Mouse (Mus musculus) embryonic facial prominence, embryonic 12.5 days (tissue): ENCODE data around the gene Dennd2d. TPM values are rescaled to one million over a fixed set of nuclear protein-coding genes. Genes with fewer than 3 reads are reported as not detected.

Experiments used
- ATAC-seq: fragments of 200-750 bp; cut with Nextera tagmentation; 2 replicates; pipeline ENCODE4 v1.8.0; 2017; ENCODE audit not compliant: insufficient number of reproducible peaks, insufficient read depth, low FRiP score, low TSS enrichment
- H3K27ac ChIP-seq: fragments of 300-500 bp; sonication (generic); 2 replicates; pipeline ENCODE4 v1.5.1; 2016; ENCODE audit warnings: mild to moderate bottlenecking
- H3K27me3 ChIP-seq: fragments of 300-500 bp; sonication (generic); 2 replicates; pipeline ENCODE4 v1.6.1; 2016; ENCODE audit warnings: mild to moderate bottlenecking, moderate library complexity
- H3K36me3 ChIP-seq: fragments of 300-500 bp; sonication (generic); 2 replicates; pipeline ENCODE4 v1.6.1; 2016; ENCODE audit warnings: mild to moderate bottlenecking
- H3K4me1 ChIP-seq: fragments of 300-500 bp; sonication (generic); 2 replicates; pipeline ENCODE4 v1.6.1; 2016
- H3K4me2 ChIP-seq: fragments of 300-500 bp; sonication (generic); replicated peaks from 2 replicates; pipeline ENCODE4 v1.6.1; 2016; ENCODE audit warnings: mild to moderate bottlenecking, moderate library complexity
- H3K4me3 ChIP-seq: fragments of 300-500 bp; sonication (generic); 2 replicates; pipeline ENCODE4 v1.5.1; 2016; ENCODE audit warnings: mild to moderate bottlenecking
- H3K9ac ChIP-seq: fragments of 300-500 bp; sonication (generic); 2 replicates; pipeline ENCODE4 v1.6.1; 2016; ENCODE audit warnings: mild to moderate bottlenecking, moderate library complexity
- H3K9me3 ChIP-seq: fragments of 300-500 bp; sonication (generic); 2 replicates; pipeline ENCODE4 v1.6.1; 2016; ENCODE audit warnings: mild to moderate bottlenecking, moderate library complexity
- WGBS: fragments of 180-500 bp; shearing (Covaris S2); methylation state at CpG from one replicate; pipeline ENCODE4 v1.1.7; 2016; 5-methylcytosine and 5-hydroxymethylcytosine counted together
- polyA plus RNA-seq: library from polyadenylated mRNA; unstranded; fragments of >200 nt; fragmentation: Nextera tagmentation; extraction: Ambion mirVana; gene quantifications from 2 replicates; pipeline ENCODE4 v1.2.1, GENCODE M21; 2016

Gene Dennd2d
- polyA plus RNA-seq: 1.3 and 1.7 TPM in 2 replicates

DNA sequence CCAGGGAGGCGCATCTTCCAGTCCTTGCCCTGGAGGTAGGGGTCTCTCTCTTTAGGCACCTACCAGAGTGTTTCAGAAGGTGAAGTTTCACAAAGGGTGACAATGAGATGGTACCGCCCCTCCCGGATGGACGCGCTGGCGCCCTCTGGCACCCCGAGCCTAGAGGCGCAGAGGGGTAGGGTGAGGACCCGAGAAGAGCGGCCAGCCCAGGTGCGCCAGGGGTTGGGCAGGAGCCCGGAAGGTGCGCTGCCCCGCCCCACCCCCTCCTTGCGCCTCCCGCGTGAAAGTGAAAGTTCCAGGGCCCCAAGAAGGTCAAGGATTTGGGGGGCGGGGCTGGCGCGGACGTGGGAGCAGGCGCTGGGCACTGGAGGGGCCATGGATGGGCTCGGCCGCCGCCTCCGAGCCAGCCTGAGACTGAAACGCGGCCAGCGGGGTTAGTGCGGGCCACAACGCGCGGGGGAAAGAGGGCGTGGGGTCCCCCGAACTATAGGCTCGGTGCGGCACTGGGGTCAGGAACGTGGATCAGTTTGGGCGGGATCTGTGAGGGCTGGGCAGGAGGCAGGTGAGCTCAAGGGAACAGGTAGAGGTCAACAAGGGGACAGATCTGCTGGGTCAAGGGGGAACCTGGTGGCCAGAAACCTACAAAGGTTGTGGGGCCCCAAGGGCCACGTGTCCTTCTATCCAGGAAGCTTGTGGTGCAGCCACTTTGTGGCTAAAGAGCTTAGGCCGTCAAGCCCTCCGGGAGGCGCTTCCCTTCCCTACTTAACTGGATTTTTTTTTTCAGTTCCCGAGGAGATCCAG, at the start of gene Dennd2d:
Gene Dennd2d (plus strand): TSS at position 125 of the 801 bp plus-strand sequence.
- Histone ChIP-seq H3K4me2 (peak within 1 kb of the TSS; percentile 95), H3K4me3 (peak within 1 kb of the TSS; percentile 61), H3K36me3 (no peaks in the 10 kb centered on the region), H3K9me3 (no peaks in the 10 kb centered on the region), H3K4me1 (peaks cover 5% of the 10 kb centered on the region; the same call in 1 of the 2 replicates), H3K27me3 (peaks cover 14% of the 10 kb centered on the region), H3K27ac (no peak within 1 kb of the TSS), H3K9ac (peak within 1 kb of the TSS; percentile 62)
- ATAC-seq: peak; percentile 77
- 2% methylated on average over 44 of the region's 44 CpGs for WGBS

DNA sequence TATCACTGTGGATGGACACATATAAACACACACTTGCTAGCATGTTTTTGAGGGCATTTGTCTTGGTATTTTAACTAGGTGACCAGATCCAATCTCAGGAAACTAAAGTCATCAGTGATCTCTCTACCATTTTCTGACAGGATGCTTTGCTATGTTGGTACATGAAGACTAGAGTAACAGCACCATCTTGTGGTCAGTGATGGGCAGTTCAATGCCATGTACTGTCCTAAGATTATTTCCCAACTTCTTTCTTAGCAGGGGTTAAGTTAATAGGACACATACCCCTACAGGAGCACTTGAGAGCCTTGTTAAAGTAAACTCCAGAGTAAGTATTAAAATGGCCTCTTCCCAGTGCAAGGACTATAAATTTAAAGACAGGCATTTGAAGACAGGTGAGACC, 33.6 kb upstream of the Dennd2d start:
- no peaks in the 10 kb centered on the region for H3K4me1 ChIP-seq

DNA sequence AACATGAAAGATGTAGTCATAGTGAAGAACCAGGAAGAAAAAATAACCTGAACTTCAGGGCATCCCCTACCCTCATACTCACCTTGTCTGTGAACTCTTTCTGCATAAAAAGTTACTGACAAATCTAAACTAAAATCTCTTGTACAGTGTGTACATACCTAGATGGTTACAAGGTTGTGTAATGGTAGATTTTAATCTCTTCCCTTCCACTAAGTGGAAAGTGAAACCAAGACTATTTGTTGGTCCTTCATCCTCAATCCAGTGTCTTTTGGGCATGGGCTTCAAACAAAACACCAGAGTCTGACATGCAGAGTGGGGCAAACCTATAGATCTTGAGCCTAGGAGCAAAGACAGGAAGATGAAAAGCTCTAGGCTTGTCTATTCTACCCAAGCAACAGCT, 33.2 kb upstream of the Dennd2d start:
- Histone ChIP-seq H3K36me3 (no peaks in the 10 kb centered on the region), H3K4me1 (no peaks in the 10 kb centered on the region), H3K4me2 (no peak overlapping the region), H3K9me3 (no peaks in the 10 kb centered on the region), H3K4me3 (no peak overlapping the region), H3K9ac (no peak overlapping the region), H3K27me3 (no peaks in the 10 kb centered on the region), H3K27ac (no peak overlapping the region)
- ATAC-seq: no peak

More for the DNA sequence above, 33.6 kb upstream of the Dennd2d start:
- H3K9me3 ChIP-seq: no peaks in the 10 kb centered on the region
- no peak overlapping the region for H3K9ac ChIP-seq
- H3K36me3 ChIP-seq: no peaks in the 10 kb centered on the region
- H3K27ac ChIP-seq: no peak overlapping the region
- no peak for ATAC-seq
- no peaks in the 10 kb centered on the region for H3K27me3 ChIP-seq
- H3K4me2 ChIP-seq: no peak overlapping the region
- H3K4me3 ChIP-seq: no peak overlapping the region

DNA sequence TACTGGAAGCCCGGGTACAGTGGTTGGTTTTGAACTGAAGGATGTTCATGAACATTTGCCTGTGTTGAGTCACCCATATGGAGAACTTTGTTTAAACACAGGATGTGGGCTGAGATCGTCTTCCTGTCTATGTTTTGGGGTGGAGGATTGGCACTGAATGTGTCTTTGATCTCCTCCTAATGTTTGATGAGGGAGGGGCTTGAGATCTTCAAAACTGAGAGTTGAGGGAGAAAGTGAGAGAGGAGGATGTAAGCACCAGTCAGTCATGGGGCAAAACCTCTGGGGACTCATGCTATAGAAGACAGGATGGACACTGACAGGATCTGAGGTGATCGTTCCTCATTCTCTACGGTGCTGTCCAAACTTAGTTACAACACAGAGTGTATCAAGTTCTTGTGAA, 32.6 kb upstream of the Dennd2d start:
- Histone ChIP-seq H3K4me3 (no peak overlapping the region), H3K4me2 (no peak overlapping the region), H3K27me3 (no peaks in the 10 kb centered on the region), H3K9ac (no peak overlapping the region), H3K27ac (no peak overlapping the region), H3K36me3 (no peaks in the 10 kb centered on the region), H3K4me1 (no peaks in the 10 kb centered on the region), H3K9me3 (no peaks in the 10 kb centered on the region)
- WGBS: 80% methylated on average over 4 of the region's 4 CpGs
- ATAC-seq: no peak

DNA sequence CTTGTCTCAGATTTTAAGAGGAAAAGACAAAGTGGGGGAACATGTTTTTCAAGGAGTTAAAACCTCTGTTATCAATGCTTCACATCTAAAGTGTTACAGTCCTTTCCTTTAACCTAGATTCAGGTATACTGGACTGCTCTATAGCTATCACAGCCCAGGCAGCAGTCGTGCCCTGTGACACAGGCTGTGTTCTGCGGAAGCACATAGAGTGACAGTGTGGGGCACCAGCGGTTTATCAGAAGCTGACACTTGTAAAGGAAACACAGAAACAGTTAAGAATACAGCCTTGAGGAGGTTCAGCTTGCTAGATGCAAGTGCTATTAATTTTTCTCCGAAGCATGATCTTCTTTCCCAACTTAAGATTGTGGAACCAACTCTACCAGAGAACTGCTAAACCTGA, 29.6 kb upstream of the Dennd2d start:
- Histone ChIP-seq H3K27me3 (no peaks in the 10 kb centered on the region), H3K36me3 (no peaks in the 10 kb centered on the region), H3K4me1 (no peaks in the 10 kb centered on the region), H3K4me3 (no peak overlapping the region), H3K27ac (no peak overlapping the region), H3K9me3 (no peaks in the 10 kb centered on the region), H3K4me2 (no peak overlapping the region), H3K9ac (no peak overlapping the region)
- WGBS: 77% methylated on average over 4 of the region's 4 CpGs
- ATAC-seq: no peak

DNA sequence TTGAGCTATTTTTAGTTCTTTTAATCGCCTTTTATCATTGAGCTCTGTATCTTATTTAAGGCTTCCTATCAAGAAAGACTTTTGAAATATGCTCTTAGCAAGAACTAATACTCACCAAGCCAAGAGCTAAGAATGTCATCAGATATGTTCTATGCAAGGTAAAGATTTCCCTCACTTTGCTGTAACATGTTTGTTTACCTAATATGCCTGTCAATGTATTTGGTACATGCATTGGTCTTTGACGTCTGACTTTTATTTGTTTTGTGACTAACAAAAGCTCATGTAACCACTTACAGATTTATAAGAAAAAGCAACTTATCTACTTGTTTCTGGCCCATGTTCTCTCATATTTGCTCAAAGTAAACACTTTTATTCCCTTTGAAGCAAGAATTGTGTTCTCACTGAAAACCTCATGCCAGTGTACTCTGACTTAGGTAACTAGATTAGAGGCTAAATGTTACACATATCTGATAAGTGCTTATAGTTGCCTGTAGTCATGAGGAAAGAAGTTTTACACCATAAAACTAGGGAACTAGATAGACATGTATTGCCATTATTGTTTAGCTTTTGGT, 24.8 kb upstream of the Dennd2d start:
- Histone ChIP-seq H3K4me1 (no peaks in the 10 kb centered on the region), H3K4me2 (no peak overlapping the region), H3K27me3 (no peaks in the 10 kb centered on the region), H3K27ac (no peak overlapping the region), H3K4me3 (no peak overlapping the region), H3K36me3 (no peaks in the 10 kb centered on the region), H3K9me3 (no peaks in the 10 kb centered on the region), H3K9ac (no peak overlapping the region)
- 76% methylated on average over 2 of the region's 2 CpGs for WGBS
- ATAC-seq: no peak

DNA sequence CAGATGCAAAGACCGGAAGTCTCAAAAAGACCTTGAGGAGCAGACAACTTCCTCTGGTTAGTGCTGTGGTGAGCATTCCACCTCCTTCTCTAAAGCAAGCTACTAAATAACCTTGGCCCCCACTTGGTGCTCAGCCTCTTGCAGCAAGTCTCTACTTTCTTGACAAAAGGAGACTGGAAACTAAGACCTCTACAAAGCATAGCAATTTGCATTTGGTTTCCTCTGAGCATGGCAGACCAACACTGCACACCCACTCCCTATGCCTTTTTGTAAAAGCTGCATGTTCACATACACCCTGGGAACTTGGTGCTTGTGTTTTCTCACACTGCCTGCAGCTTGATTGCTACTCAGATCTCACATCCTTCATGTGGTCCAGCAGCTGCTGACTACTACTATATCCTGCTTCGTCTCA, 20.1 kb upstream of the Dennd2d start:
- Histone ChIP-seq H3K9ac (no peak overlapping the region), H3K27ac (no peak overlapping the region), H3K27me3 (no peaks in the 10 kb centered on the region), H3K4me1 (no peaks in the 10 kb centered on the region), H3K9me3 (no peaks in the 10 kb centered on the region), H3K4me3 (no peak overlapping the region), H3K36me3 (no peaks in the 10 kb centered on the region), H3K4me2 (no peak overlapping the region)
- ATAC-seq: no peak
- 91% methylated on average over 2 of the region's 2 CpGs for WGBS

DNA sequence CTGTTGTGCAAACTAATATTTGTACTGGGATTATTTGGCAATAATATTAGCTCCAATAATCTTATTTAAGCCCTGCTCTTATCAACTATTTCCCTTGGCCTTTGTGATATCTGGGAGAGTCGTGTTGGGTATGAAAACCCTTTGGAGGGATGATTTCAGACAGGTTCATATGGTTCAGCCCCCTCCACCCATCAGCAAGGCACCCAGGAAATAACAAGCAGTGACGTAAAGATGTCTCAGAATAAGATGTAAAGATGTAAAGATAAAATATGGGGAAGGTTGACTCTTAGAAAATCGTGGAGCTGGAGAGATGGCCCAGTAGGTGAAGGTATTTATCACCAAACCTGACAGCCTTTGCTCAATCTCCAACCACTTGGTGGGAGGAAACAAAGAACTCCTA, 19.7 kb upstream of the Dennd2d start:
- ATAC-seq: no peak
- 67% methylated on average over 3 of the region's 3 CpGs for WGBS

DNA sequence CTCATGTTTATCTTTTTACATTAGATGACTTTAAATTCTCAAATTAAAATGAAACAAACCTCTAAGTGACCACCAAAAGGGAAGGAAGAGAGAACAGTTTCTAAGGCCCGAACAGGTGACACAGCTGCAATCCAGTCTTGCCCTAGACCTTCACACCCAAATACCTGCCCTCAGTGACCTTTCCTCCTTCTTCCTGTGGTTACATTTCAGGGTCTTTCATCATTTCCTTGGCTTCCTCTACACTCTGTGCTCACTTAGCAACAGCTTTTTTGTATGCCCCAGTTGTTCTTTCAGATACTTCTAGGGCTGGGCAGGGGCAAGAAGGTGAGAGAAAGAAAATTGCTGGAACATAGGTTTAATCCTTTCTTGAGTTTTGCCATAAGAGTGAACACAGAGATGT, 17.5 kb upstream of the Dennd2d start:
- Histone ChIP-seq H3K27me3 (no peaks in the 10 kb centered on the region), H3K4me1 (no peaks in the 10 kb centered on the region), H3K36me3 (no peaks in the 10 kb centered on the region), H3K4me3 (no peak overlapping the region), H3K27ac (no peak overlapping the region), H3K9me3 (no peaks in the 10 kb centered on the region), H3K4me2 (no peak overlapping the region), H3K9ac (no peak overlapping the region)
- ATAC-seq: no peak
- WGBS: 87% methylated on average over 1 of the region's 1 CpGs

More for the DNA sequence above, 19.7 kb upstream of the Dennd2d start:
- Histone ChIP-seq H3K36me3 (no peaks in the 10 kb centered on the region), H3K4me1 (no peaks in the 10 kb centered on the region), H3K9ac (no peak overlapping the region), H3K27ac (no peak overlapping the region), H3K9me3 (no peaks in the 10 kb centered on the region), H3K27me3 (no peaks in the 10 kb centered on the region), H3K4me3 (no peak overlapping the region), H3K4me2 (no peak overlapping the region)

DNA sequence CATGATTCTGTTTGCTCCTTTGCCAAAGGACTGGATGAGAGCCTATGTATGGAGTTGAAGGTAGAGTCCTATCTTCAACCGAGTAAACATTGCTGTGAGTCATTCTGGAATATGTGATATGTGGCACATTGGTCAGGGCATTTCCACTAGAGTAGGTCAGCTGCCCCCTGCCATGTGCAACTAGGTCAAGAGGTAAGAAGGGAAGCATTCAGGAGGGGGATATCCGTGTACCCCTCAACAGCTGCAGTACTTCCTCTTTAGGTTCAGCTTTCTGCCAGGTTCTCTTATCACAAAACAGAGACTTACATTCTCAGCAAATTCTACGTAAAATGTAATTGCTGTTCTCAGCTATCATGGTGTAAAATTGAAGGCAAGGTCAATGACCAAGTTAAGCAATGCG, 8.0 kb upstream of the Dennd2d start:
- H3K9me3 ChIP-seq: no peaks in the 10 kb centered on the region
- no peaks in the 10 kb centered on the region for H3K27me3 ChIP-seq
- H3K4me1 ChIP-seq: no peaks in the 10 kb centered on the region
- ATAC-seq: no peak
- H3K27ac ChIP-seq: no peak overlapping the region
- H3K9ac ChIP-seq: no peak overlapping the region
- H3K36me3 ChIP-seq: no peaks in the 10 kb centered on the region
- H3K4me3 ChIP-seq: no peak overlapping the region
- WGBS: 84% methylated on average over 4 of the region's 4 CpGs
- no peak overlapping the region for H3K4me2 ChIP-seq

DNA sequence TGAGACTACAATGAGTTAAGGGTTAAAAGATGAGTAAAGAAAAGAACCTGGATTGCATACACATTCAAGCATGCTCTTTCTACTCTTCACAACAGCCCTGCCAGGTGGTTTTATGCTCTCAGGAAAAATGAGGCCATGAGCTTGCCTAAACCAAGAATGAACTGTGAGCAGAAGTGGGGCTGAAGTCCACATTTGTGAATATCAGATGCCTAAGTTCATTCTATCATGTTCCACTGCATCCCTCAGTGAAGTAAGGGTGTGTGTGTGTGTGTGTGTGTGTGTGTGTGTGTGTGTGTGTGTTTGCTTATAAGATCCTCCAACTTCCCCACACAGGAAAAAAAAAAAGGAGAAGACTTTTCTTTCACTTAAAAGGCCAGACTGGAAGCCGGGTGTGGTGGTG, 5.3 kb upstream of the Dennd2d start:
- H3K27me3 ChIP-seq: peaks cover 6% of the 10 kb centered on the region
- ATAC-seq: no peak
- WGBS: 90% methylated on average over 1 of the region's 1 CpGs

DNA sequence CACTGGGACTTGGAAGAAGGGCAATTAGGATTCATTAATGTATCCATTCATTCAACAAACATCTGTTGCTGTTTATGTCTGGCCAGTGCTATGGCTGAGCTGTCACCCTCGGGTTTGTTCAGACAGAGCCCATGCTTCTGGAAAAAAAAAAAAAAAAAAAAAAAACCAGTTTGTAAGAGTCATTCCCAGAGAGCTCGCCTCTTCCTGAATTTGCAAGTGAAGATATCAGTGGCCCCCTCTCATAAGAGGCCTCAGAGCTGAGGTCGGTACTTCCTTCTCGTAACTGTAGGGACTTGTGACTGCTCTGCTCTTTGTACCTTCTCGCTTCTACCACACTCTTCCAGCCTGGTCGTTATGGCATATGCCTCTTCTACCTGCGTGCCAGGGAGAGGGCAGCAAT, 1.1 kb downstream of the Dennd2d start:
- WGBS: 55% methylated on average over 7 of the region's 7 CpGs
- H3K4me2 ChIP-seq: no peak overlapping the region; the same call in 1 of the 2 replicates
- no peak overlapping the region for H3K27ac ChIP-seq
- no peak overlapping the region for H3K4me3 ChIP-seq
- H3K4me1 ChIP-seq: peaks cover 5% of the 10 kb centered on the region; the same call in 1 of the 2 replicates
- peaks cover 14% of the 10 kb centered on the region for H3K27me3 ChIP-seq
- H3K9me3 ChIP-seq: no peaks in the 10 kb centered on the region
- no peaks in the 10 kb centered on the region for H3K36me3 ChIP-seq
- ATAC-seq: no peak
- no peak overlapping the region for H3K9ac ChIP-seq

More for the DNA sequence above, 5.3 kb upstream of the Dennd2d start:
- Histone ChIP-seq H3K4me1 (no peaks in the 10 kb centered on the region), H3K9me3 (no peaks in the 10 kb centered on the region), H3K4me3 (no peak overlapping the region), H3K27ac (no peak overlapping the region), H3K9ac (no peak overlapping the region), H3K36me3 (no peaks in the 10 kb centered on the region), H3K4me2 (no peak overlapping the region)
